Mouse (Mus musculus) spleen, adult 2 months (tissue): Measurements from ENCODE around the gene Ankrd44. TPM values are rescaled to one million over a fixed set of nuclear protein-coding genes. Genes with fewer than 3 reads are reported as not detected.

Source experiments
- DNase-seq, 2 experiments: peaks; one replicate each; pipeline versions ENCODE4 v3.0.0 to v3.0.0-alpha.2; 2012 to 2021; ENCODE audit warnings: low spot score in 2 of 2, low read depth in 1 of 2
- H3K27ac ChIP-seq: fragments of 200-500 bp; 2 replicates; pipeline ENCODE4 v1.5.1; 2012; ENCODE audit warnings: low read length, inconsistent platforms; ENCODE audit not compliant: insufficient read depth
- H3K27me3 ChIP-seq: fragments of 200-500 bp; 2 replicates; pipeline ENCODE4 v1.6.1; 2012; ENCODE audit warnings: mild to moderate bottlenecking, moderate library complexity, low read length, inconsistent platforms; ENCODE audit not compliant: control insufficient read depth, insufficient read depth
- H3K36me3 ChIP-seq: fragments of 200-500 bp; 2 replicates; pipeline ENCODE4 v1.6.1; 2012; ENCODE audit warnings: mild to moderate bottlenecking, low read length, inconsistent platforms; ENCODE audit not compliant: control insufficient read depth, insufficient read depth
- H3K4me1 ChIP-seq: fragments of 200-500 bp; 2 replicates; pipeline ENCODE4 v1.6.1; 2011; ENCODE audit warnings: inconsistent platforms; ENCODE audit not compliant: control insufficient read depth, insufficient read depth, insufficient read length
- H3K4me3 ChIP-seq: fragments of 200-500 bp; 2 replicates; pipeline ENCODE4 v1.5.1; 2011; ENCODE audit warnings: mild to moderate bottlenecking, inconsistent platforms; ENCODE audit not compliant: insufficient read depth, insufficient read length; ENCODE audit errors: extremely low read depth
- CTCF ChIP-seq: fragments of 200-500 bp; IDR thresholded peaks from 2 replicates; pipeline ENCODE4 v1.5.1; 2011; ENCODE audit warnings: mild to moderate bottlenecking, inconsistent platforms; ENCODE audit not compliant: insufficient read depth, insufficient read length, insufficient replicate concordance; ENCODE audit errors: extremely low read depth
- POLR2A ChIP-seq: fragments of 200-500 bp; IDR thresholded peaks from 2 replicates; pipeline ENCODE4 v1.6.1; 2011; ENCODE audit warnings: low read depth, low read length, inconsistent platforms
- WGBS: fragments of 180-500 bp; shearing (Covaris S2); methylation state at CpG from one replicate; pipeline ENCODE4 v1.1.7; 2018; 5-methylcytosine and 5-hydroxymethylcytosine counted together
- polyA plus RNA-seq: library from polyadenylated mRNA; depleted of rRNA; stranded (reverse); fragments of >200 nt; gene quantifications from 2 replicates; pipeline ENCODE4 v1.2.3, GENCODE M21; 2012

Ankrd44 gene
- polyA plus RNA-seq, 1 experiment, result 43.1 TPM

- TF ChIP-seq CTCF, result no peak
- no peak for TF ChIP-seq POLR2A
- H3K4me1 ChIP-seq, result peaks cover 28% of the 10 kb centered on the region
- 68% methylated on average over 6 of the region's 6 CpGs for WGBS
- no peaks in the 10 kb centered on the region for H3K27me3 ChIP-seq
- 0 out of 2 replicates have a peak overlapping the region, but pooled peaks have one; percentile 15 for H3K27ac ChIP-seq
- no peak overlapping the region for H3K4me3 ChIP-seq
- no peaks in the 10 kb centered on the region for H3K36me3 ChIP-seq
- no peak for DNase-seq
Measured at GRCm38 (mm10) chr1:54838486-54838805, 87.7 kb downstream of the Ankrd44 start.

GRCm38 (mm10) chr1:54837721-54838485 lies 88.3 kb downstream of the Ankrd44 start:
- H3K27ac ChIP-seq, result no peak overlapping the region
- no peaks in the 10 kb centered on the region for H3K27me3 ChIP-seq
- H3K4me3 ChIP-seq, result no peak overlapping the region
- H3K36me3 ChIP-seq, result no peaks in the 10 kb centered on the region
- no peak for DNase-seq
- peaks cover 28% of the 10 kb centered on the region for H3K4me1 ChIP-seq
- 66% methylated on average over 17 of the region's 17 CpGs for WGBS
- TF ChIP-seq CTCF (no peak), POLR2A (no peak)

GRCm38 (mm10) chr1:54835661-54836205 lies 90.5 kb downstream of the Ankrd44 start:
- 55% methylated on average over 6 of the region's 6 CpGs for WGBS
- H3K27me3 ChIP-seq, result no peaks in the 10 kb centered on the region
- H3K27ac ChIP-seq, result no peak overlapping the region
- H3K36me3 ChIP-seq, result no peaks in the 10 kb centered on the region
- H3K4me3 ChIP-seq, result no peak overlapping the region
- no peak for DNase-seq
- TF ChIP-seq POLR2A (no peak), CTCF (no peak)
- peaks cover 24% of the 10 kb centered on the region for H3K4me1 ChIP-seq

- H3K4me3 ChIP-seq, result no peak overlapping the region
- no peaks in the 10 kb centered on the region for H3K27me3 ChIP-seq
- no peak overlapping the region for H3K27ac ChIP-seq
- no peaks in the 10 kb centered on the region for H3K36me3 ChIP-seq
- whole genome bisulfite sequencing, result 84% methylated on average over 6 of the region's 6 CpGs
- peaks cover 9% of the 10 kb centered on the region; the same call in 1 of the 2 replicates for H3K4me1 ChIP-seq
- no peak for DNase-seq
- TF ChIP-seq CTCF (no peak), POLR2A (no peak)
Measured at GRCm38 (mm10) chr1:54833221-54833620, 93.0 kb downstream of the Ankrd44 start.

- no peak overlapping the region for H3K27ac ChIP-seq
- no peaks in the 10 kb centered on the region for H3K36me3 ChIP-seq
- H3K4me3 ChIP-seq, result no peak overlapping the region
- DNase-seq, result peak in 1 of 2 experiments; percentile 65
- H3K4me1 ChIP-seq, result peaks cover 7% of the 10 kb centered on the region; the same call in 1 of the 2 replicates
- 0% methylated on average over 1 of the region's 1 CpGs for WGBS
- TF ChIP-seq POLR2A (no peak), CTCF (no peak)
- H3K27me3 ChIP-seq, result no peaks in the 10 kb centered on the region
Measured at GRCm38 (mm10) chr1:54832765-54833164, 93.4 kb downstream of the Ankrd44 start.

GRCm38 (mm10) chr1:54830223-54830622 lies 96.0 kb downstream of the Ankrd44 start:
- no peaks in the 10 kb centered on the region for H3K27me3 ChIP-seq
- H3K36me3 ChIP-seq, result peaks cover 15% of the 10 kb centered on the region
- 88% methylated on average over 6 of the region's 6 CpGs for WGBS
- H3K27ac ChIP-seq, result no peak overlapping the region
- DNase-seq, result no peak
- H3K4me1 ChIP-seq, result no peaks in the 10 kb centered on the region; the same call in 1 of the 2 replicates
- TF ChIP-seq POLR2A, result no peak
- no peak for TF ChIP-seq CTCF
- no peak overlapping the region for H3K4me3 ChIP-seq

GRCm38 (mm10) chr1:54829681-54830213 lies 96.4 kb downstream of the Ankrd44 start:
- Histone ChIP-seq H3K36me3 (peaks cover 15% of the 10 kb centered on the region), H3K27ac (no peak overlapping the region), H3K4me3 (no peak overlapping the region), H3K4me1 (no peaks in the 10 kb centered on the region; the same call in 1 of the 2 replicates), H3K27me3 (no peaks in the 10 kb centered on the region)
- DNase-seq, result no peak
- TF ChIP-seq POLR2A (no peak), CTCF (no peak)
- 89% methylated on average over 5 of the region's 5 CpGs for WGBS
